Mouse (Mus musculus): ENCODE results near the gene Slc46a1. TPM values are rescaled to one million over a fixed set of nuclear protein-coding genes. Genes with fewer than 3 reads are reported as not detected.

Gene Slc46a1
- polyA plus RNA-seq, 1 experiment from 2014 or later: 6.5 TPM

- Histone ChIP-seq H3K4me3 (replicated peaks) (no peak overlapping the region), H3K27ac (replicated peaks) (no peak overlapping the region), H3K9ac (no peak overlapping the region), H3K4me1 (replicated peaks) (peaks cover 4% of the 10 kb centered on the region; the same call in 1 of the 2 replicates), H3K27me3 (peaks cover 12% of the 10 kb centered on the region), H3K36me3 (replicated peaks) (peaks cover 46% of the 10 kb centered on the region), H3K9me3 (replicated peaks) (no peaks in the 10 kb centered on the region), H3K4me2 (no peak overlapping the region)
- ATAC-seq (ENCODE audit: insufficient read depth): no peak
- WGBS (ENCODE audit: insufficient replicate concordance): 62% methylated on average over 3 of the region's 3 CpGs
Measured at GRCm38 (mm10) chr11:78505430-78505829, 39.9 kb downstream of the Slc46a1 start.

- H3K9ac ChIP-seq: no peak overlapping the region
- H3K4me3 ChIP-seq (replicated peaks): no peak overlapping the region
- no peak overlapping the region for H3K27ac ChIP-seq (replicated peaks)
- H3K36me3 ChIP-seq (replicated peaks): peaks cover 46% of the 10 kb centered on the region
- WGBS (ENCODE audit: insufficient replicate concordance): 68% methylated on average over 5 of the region's 5 CpGs
- H3K27me3 ChIP-seq: no peaks in the 10 kb centered on the region
- no peak for ATAC-seq (ENCODE audit: insufficient read depth)
- H3K4me2 ChIP-seq: no peak overlapping the region
- H3K9me3 ChIP-seq (replicated peaks): no peaks in the 10 kb centered on the region
- peaks cover 25% of the 10 kb centered on the region for H3K4me1 ChIP-seq (replicated peaks)
Measured at GRCm38 (mm10) chr11:78509148-78509547, 43.7 kb downstream of the Slc46a1 start.

GRCm38 (mm10) chr11:78512025-78512957, 46.8 kb downstream of the Slc46a1 start, which contains the start of the genes Tmem199 and Poldip2:
TSS of gene Tmem199 (minus strand) at chr11:78512172.
TSS of gene Poldip2 (plus strand) at chr11:78512193.
- Histone ChIP-seq H3K4me1 (replicated peaks) (peaks cover 25% of the 10 kb centered on the region), H3K9me3 (replicated peaks) (no peaks in the 10 kb centered on the region), H3K4me3 (replicated peaks) (peak within 1 kb of the TSS; percentile 72), H3K4me2 (peak within 1 kb of the TSS; percentile 87), H3K27ac (replicated peaks) (peak within 1 kb of the TSS; percentile 77), H3K36me3 (replicated peaks) (peaks cover 46% of the 10 kb centered on the region), H3K27me3 (no peaks in the 10 kb centered on the region), H3K9ac (peak within 1 kb of the TSS; percentile 86)
- peak; percentile 94 for ATAC-seq (ENCODE audit: insufficient read depth)
- WGBS (ENCODE audit: insufficient replicate concordance): under 1% methylated on average over 67 of the region's 67 CpGs

DNA sequence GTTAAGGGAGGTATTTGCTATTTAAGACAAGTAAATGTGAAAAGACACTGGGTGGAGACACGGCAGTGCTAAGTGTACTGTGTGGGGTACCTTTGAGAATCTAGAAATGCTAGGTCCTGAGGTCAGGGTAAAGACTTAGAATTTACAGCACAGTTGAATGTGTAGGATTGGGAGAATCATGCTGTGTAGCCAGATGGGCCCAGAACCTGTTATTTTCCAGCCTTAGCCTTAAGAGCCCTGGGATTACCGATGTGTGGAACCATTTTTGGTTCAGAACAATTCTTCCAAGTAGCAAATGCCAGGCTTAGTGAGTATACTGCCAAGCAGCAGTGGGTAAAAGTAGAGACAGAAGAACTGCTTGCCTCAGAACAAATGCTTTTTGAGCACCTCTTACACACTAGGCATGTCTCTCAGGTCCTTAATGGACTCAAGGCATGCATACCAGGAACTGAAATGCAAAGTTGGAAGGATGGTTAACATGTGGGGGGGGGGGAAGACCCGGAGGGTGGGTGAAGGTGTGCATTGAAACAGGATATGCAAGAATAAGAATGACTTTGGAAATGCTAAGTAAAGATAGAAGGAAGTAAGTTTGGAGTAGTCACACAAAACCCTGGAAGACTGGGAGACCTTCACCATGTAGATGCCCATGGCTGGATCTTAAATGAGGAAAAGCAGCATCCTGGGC, 47.8 kb downstream of the Slc46a1 start:
- no peaks in the 10 kb centered on the region for H3K27me3 ChIP-seq
- peak overlapping the region; percentile 86; the same call in 1 of the 2 replicates for H3K9ac ChIP-seq
- ATAC-seq (ENCODE audit: insufficient read depth): no peak
- H3K4me1 ChIP-seq (replicated peaks): peaks cover 25% of the 10 kb centered on the region
- no peak overlapping the region for H3K27ac ChIP-seq (replicated peaks)
- peak overlapping the region; percentile 72 for H3K4me3 ChIP-seq (replicated peaks)
- 56% methylated on average over 3 of the region's 3 CpGs for WGBS (ENCODE audit: insufficient replicate concordance)
- H3K4me2 ChIP-seq: peak overlapping the region; percentile 87
- peaks cover 46% of the 10 kb centered on the region for H3K36me3 ChIP-seq (replicated peaks)
- H3K9me3 ChIP-seq (replicated peaks): no peaks in the 10 kb centered on the region

GRCm38 (mm10) chr11:78515549-78516325, 50.2 kb downstream of the Slc46a1 start:
- no peak for ATAC-seq (ENCODE audit: insufficient read depth)
- H3K4me1 ChIP-seq (replicated peaks): peaks cover 25% of the 10 kb centered on the region
- WGBS (ENCODE audit: insufficient replicate concordance): 47% methylated on average over 2 of the region's 2 CpGs
- no peaks in the 10 kb centered on the region for H3K9me3 ChIP-seq (replicated peaks)
- H3K9ac ChIP-seq: no peak overlapping the region
- H3K27ac ChIP-seq (replicated peaks): no peak overlapping the region
- no peaks in the 10 kb centered on the region for H3K27me3 ChIP-seq
- H3K4me3 ChIP-seq (replicated peaks): no peak overlapping the region
- H3K36me3 ChIP-seq (replicated peaks): peaks cover 51% of the 10 kb centered on the region
- no peak overlapping the region for H3K4me2 ChIP-seq

GRCm38 (mm10) chr11:78518931-78519330, 53.4 kb downstream of the Slc46a1 start:
- ATAC-seq (ENCODE audit: insufficient read depth): no peak
- Histone ChIP-seq H3K4me1 (replicated peaks) (no peaks in the 10 kb centered on the region), H3K27me3 (no peaks in the 10 kb centered on the region), H3K4me2 (no peak overlapping the region), H3K9me3 (replicated peaks) (no peaks in the 10 kb centered on the region), H3K36me3 (replicated peaks) (peaks cover 82% of the 10 kb centered on the region), H3K9ac (no peak overlapping the region), H3K27ac (replicated peaks) (no peak overlapping the region), H3K4me3 (replicated peaks) (no peak overlapping the region)
- 79% methylated on average over 10 of the region's 10 CpGs for WGBS (ENCODE audit: insufficient replicate concordance)

Other genes with a start within 250 kb of the Slc46a1 start
- 29.0 and 33.7 TPM in 2 replicates for gene Sdf2, start 220.0 kb upstream of the Slc46a1 start, polyA plus RNA-seq (2015; fragmentation: Nextera tagmentation; extraction: Ambion mirVana)
- 9.5 and 9.8 TPM in 2 replicates for gene Supt6, start 219.7 kb upstream of the Slc46a1 start, polyA plus RNA-seq (2015; fragmentation: Nextera tagmentation; extraction: Ambion mirVana)
- 24.8 and 28.4 TPM in 2 replicates for gene 2610507B11Rik, start 203.9 kb upstream of the Slc46a1 start, polyA plus RNA-seq (2015; fragmentation: Nextera tagmentation; extraction: Ambion mirVana)
- 0.22 TPM in 1 of 2 replicates, not detected in the other for gene BC030499, start 174.9 kb upstream of the Slc46a1 start, polyA plus RNA-seq (2015; fragmentation: Nextera tagmentation; extraction: Ambion mirVana)
- 34.8 and 35.0 TPM in 2 replicates for gene Spag5, start 164.2 kb upstream of the Slc46a1 start, polyA plus RNA-seq (2015; fragmentation: Nextera tagmentation; extraction: Ambion mirVana)
- 10.5 and 13.3 TPM in 2 replicates for gene Aldoc, start 142.7 kb upstream of the Slc46a1 start, polyA plus RNA-seq (2015; fragmentation: Nextera tagmentation; extraction: Ambion mirVana)
- 31.1 and 33.3 TPM in 2 replicates for gene Pigs, start 137.3 kb upstream of the Slc46a1 start, polyA plus RNA-seq (2015; fragmentation: Nextera tagmentation; extraction: Ambion mirVana)
- 27.4 and 29.4 TPM in 2 replicates for gene Unc119, start 122.2 kb upstream of the Slc46a1 start, polyA plus RNA-seq (2015; fragmentation: Nextera tagmentation; extraction: Ambion mirVana)
- gene Foxn1, start 79.1 kb upstream of the Slc46a1 start, polyA plus RNA-seq (2015; fragmentation: Nextera tagmentation; extraction: Ambion mirVana): not detected in 2 replicates
- 0.05 TPM in 1 of 2 replicates, not detected in the other for gene Slc13a2, start 43.5 kb upstream of the Slc46a1 start, polyA plus RNA-seq (2015; fragmentation: Nextera tagmentation; extraction: Ambion mirVana)
- gene Sarm1, start 32.1 kb downstream of the Slc46a1 start, polyA plus RNA-seq (2015; fragmentation: Nextera tagmentation; extraction: Ambion mirVana): 0.17 and 0.20 TPM in 2 replicates
- 675 and 834 TPM in 2 replicates for gene Vtn, start 33.4 kb downstream of the Slc46a1 start, polyA plus RNA-seq (2015; fragmentation: Nextera tagmentation; extraction: Ambion mirVana)
- gene Sebox, start 37.8 kb downstream of the Slc46a1 start, polyA plus RNA-seq (2015; fragmentation: Nextera tagmentation; extraction: Ambion mirVana): 0.25 and 0.29 TPM in 2 replicates
- gene Tmem199, start 46.5 kb downstream of the Slc46a1 start, polyA plus RNA-seq (2015; fragmentation: Nextera tagmentation; extraction: Ambion mirVana): 20.0 and 20.4 TPM in 2 replicates
- 61.4 and 66.3 TPM in 2 replicates for gene Poldip2, start 46.5 kb downstream of the Slc46a1 start, polyA plus RNA-seq (2015; fragmentation: Nextera tagmentation; extraction: Ambion mirVana)
- gene Tnfaip1, start 70.6 kb downstream of the Slc46a1 start, polyA plus RNA-seq (2015; fragmentation: Nextera tagmentation; extraction: Ambion mirVana): 14.9 and 17.1 TPM in 2 replicates
- gene Ift20, start 70.7 kb downstream of the Slc46a1 start, polyA plus RNA-seq (2015; fragmentation: Nextera tagmentation; extraction: Ambion mirVana): 57.7 and 66.1 TPM in 2 replicates
- 101 and 112 TPM in 2 replicates for gene Tmem97, start 85.1 kb downstream of the Slc46a1 start, polyA plus RNA-seq (2015; fragmentation: Nextera tagmentation; extraction: Ambion mirVana)
- gene Nlk, start 231.7 kb downstream of the Slc46a1 start, polyA plus RNA-seq (2015; fragmentation: Nextera tagmentation; extraction: Ambion mirVana): 3.3 and 4.1 TPM in 2 replicates

Data from liver, embryonic 15.5 days (tissue).